Mouse (Mus musculus) mouse trophoblast stem cell (cell line): ENCODE measurements around the gene Dnajc3.
"Not testable (repeated sequence)": the region's sequence is repeated elsewhere in the genome, so short reads cannot be mapped to it uniquely, and the experiment has no call there.

Source experiments
- in situ Hi-C, 2 experiments: fragments of 300-500 bp; cut with MseI, MboI; formaldehyde crosslinking; loops; 2 replicates in 1 of 2; 3 replicates in 1 of 2; pipeline ENCODE4 v1.15.1; 2025

The Dnajc3 gene

DNA sequence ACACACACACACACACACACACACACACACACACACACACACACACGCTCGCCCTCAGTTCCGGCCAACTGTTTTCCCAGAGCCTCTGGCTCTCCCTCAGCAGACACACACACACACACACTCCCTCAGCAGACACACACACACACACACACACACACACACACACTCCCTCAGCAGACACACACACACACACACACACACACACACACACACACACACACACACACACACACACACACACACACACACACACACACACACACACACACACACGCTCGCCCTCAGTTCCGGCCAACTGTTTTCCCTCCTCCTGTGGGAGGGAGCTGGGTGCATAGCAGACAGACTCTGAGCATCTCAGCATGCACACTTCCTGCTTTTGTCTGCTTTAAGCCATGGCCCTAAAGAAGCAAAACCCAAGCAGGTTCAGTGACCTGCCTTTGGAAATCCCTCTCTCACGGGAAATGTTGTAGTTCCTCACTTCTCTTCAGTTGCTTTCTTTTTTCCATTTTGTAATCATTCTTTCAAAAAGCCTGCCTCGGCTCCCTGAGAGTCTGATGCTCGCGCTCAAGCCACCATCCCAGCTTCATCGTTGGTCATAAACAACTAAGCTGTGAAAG lies 44.8 kb downstream of the Dnajc3 start:
- in situ Hi-C loops = not testable (repeated sequence)

DNA sequence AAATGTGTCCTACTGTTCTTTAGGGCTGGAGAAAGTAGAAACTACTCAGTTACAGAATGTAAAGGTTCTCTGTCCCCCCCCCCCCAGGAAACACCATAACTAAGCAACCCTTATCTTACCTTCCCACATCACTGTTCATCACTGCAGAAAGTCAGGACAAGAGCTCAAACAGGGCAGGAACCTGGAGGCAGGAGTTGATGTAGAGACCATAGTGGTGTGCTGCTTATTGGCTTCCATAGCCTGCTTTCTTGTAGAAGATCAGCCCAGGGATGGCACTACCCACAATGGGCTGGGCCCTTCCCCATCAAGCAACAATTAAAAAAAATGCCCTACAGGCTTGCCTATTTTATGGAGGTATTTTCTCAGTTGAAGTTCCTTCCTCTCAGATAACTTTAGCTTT lies 45.6 kb downstream of the Dnajc3 start:
- in situ Hi-C loops = no loop called here

DNA sequence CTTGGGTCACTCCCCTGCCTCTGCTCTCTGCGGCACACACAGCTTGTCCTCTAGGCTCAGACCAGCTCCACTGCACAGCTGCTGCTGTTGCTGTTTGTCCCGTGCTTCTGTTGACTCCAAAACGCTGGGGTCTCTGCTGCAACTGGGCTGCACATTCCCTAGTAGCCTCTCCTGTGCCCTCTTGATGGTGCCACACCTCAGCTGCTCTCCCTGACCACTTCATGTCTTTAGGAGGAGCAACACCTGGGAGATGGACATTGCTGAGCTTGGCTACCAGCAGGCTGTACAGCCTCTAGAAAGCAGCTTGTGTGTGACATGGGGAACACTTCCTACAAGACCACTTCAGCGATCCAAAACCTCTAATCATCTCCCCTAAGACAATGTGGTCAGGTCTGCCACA lies 46.4 kb downstream of the Dnajc3 start:
- in situ Hi-C loops = no loop called here

DNA sequence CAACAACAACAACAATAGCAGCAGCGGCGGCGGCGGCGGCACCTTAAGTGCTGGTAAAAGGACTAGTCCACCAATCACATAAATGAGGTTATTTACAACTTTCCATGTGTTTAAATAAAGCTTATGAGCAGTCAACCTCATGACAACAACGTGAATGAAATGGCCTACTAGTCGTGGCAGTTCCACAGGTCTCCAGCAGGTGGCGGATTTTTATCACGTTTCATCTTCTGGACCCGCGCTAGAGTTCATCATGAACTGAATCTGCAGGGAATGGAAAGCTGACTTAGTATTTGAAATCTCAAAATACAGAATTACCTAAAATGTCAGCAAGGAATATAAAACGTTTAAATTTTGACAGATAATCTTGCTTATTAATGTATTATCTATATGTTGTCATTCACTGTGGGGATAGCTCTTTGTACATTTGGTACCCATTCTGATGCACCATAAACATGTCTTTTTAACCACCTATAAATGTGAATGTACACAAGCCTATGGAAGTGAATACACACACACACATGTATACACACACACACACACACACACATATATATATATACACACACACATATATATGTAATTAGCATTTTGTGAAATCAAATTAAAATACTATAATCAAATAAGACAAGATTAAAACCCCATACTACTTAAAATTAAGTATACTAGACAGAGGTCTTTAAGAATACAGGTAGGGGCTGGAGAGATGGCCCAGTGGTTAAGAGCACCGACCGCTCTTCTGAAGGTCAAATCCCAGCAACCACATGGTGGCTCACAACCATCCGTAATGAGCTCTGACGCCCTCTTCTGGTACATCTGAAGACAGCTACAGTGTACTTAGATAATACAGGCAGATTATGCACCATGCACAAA lies 49.1 kb downstream of the Dnajc3 start:
- in situ Hi-C loops = no loop called here

DNA sequence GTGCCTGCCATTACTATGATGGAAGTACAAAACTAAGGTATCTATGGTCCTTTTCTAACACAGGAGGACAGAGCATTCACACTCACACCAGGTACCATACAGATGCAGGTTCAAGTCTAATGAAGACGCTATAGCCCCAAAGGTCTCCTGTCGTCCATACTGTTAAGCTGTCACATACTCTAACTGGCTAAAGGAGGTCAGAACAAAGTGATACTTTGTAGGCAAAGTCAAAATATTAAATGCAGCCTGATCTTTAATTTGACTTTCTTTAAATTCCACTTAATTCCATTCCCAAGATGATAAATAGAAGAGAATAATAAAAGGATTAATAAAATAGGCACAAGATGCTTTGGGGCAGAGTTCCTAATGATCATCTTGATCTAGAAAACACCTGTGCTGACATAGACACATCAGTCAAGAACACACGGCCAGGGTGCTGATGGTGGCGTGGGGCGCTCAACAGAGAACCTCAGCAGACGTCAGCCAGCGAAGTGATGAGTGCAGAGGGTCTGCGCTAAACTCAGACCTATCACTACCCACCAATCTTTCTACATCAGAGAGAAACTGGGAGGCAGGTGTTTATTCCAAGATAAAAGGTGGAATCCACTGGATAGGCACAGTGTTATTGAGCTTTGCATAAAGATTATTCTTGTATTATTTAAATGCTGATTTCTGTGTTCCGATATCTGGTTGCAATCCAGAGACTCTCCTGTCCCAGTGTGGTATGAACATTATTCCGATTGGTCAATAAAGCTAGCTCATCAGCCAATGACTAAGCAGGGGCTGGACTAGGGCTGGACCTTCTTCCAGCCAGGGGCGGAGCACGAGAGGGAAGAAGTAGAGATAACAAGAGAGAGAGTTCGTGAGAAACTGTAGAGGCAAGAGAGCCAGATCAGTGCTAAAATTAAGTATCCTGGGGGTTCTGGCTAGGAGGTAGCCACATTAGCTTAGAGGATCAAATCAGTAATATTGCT lies 50.0 kb downstream of the Dnajc3 start:
- in situ Hi-C loops = no loop called here

DNA sequence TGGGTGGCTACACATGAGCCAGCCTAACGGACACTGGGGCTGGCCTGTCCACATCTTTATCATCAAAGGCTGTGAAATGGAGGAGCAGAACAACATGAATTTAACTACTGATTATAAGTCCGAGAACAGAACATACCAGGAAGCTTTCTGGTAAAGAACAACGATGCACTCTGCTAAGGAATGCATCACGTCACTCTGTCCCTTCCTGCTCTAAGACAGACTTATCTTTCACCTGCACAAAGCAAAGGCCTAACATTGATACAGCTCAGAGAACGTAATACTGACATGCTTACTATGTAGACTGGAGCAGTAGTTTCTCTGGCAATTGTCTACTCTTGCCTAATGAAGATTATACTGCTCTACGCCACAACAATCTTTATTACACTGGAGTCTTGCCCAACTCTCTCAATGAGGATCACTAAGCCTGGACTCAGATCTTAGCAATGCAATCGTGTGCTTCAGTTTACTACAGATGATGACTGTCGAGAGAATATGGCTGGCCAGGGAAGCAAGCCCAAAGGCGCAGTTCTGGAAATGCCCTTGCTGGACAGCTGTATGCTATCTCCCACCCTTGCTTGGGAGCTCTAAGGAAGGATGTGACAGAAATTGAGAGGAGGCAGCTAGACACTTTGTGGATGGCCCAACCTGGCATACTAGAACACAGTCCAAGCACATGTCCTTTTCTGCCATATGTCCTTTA lies 57.6 kb downstream of the Dnajc3 start:
- in situ Hi-C loops = no loop called here

DNA sequence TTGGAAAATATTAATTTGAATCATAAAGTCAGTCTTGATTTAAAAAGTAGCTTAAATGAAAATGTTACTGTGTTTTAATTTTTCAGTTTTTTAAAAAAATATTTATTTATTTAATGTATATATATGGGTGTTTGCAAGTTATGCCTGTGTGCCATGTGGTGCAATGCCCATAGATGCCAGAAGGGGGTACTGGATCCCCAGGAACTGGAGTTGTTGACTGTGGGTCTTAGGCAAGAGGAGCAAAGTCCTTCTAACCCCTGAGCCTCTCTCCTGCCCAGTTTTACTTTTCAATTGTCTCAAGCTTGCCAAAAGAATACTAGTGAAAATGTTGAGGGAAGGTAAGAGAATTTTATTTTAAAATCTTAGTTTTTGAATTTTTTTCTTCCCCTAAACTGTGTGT lies 65.5 kb downstream of the Dnajc3 start:
- in situ Hi-C loops = no loop called here

DNA sequence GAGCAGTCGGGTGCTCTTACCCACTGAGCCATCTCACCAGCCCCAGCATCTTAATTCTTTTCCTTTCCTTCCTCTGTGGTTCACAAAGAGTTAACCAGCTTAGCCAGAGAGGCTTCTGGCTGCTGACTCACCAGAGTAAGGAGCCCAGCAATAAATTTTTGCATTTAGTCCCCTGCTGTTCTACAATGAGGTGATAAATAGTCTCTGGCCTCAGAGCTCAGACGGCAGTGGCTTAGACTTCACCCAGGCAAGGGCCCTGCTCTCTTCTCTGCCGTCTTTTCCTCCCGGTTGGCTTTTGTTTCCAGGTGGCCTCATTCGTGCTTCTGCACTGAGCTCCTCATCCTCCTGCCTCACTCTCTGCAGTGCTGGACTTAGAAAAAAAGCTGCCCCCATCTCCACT lies 68.1 kb downstream of the Dnajc3 start:
- in situ Hi-C loops = no loop called here

DNA sequence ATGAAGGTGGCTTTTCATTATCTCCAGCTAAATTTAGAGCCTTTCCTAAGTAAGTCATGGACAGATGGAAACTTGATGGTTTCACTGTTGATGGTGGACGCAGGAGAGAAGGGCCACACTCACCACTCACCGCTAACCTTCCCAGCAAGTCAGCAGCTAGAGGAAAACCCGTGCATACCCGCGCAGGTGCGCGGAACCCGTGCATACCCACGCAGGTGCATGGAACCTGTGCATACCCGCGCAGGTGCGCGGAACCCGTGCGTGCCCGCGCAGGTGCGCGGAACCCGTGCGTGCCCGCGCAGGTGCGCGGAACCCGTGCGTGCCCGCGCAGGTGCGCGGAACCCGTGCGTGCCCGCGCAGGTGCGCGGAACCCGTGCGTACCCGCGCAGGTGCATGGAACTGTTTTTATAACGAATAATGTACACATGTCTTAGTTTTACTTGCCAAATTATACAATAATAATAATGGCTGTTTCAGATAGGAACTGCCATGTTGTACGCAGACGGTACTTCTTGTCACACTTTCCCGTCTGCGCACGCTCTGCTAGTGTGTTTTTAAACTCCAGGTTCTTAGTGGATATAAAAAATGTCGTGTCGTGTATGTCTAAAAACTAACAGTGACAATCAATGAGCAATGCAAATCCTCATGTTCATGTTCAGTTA lies 68.8 kb downstream of the Dnajc3 start:
- in situ Hi-C loops = no loop called here

DNA sequence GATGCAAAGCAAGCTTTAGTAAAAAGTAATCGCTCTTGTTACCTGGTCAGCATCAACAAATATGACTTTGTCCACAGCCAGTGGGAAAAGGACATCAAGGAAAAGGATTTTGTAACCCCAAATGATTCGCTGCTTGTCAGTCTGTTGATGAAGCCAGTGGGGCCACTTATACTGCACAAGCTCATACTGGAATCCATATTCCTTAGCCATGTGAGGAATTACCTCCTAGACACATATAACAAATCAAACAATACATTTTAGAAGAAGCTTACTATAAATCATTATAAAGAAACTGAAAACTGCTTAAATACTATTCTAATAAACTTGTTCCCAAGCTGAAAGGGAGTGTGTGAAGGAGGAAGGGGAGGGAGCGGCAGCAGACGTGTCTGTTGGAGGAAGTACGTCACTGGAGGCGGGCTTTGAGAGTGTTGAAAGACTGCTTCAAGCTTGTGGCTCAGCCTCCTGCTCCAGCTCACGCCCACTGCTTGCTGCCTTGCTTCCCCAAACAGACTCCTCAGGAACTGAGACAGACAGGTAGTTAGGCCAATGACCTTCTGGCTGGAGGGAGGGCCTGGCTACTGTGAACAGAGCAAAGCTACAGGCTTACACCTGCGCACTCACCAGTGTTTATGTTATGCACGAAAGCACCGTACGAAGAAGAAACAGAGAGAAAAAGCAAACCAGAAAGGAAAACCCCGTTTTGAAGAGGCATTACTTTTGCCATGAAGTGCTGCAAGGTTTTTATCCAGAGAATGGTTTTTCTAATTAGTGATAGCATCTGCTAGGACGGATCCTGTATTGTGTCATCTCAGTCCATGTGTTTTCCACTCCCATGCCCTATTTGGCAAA lies 69.6 kb downstream of the Dnajc3 start:
- in situ Hi-C loops = no loop called here

DNA sequence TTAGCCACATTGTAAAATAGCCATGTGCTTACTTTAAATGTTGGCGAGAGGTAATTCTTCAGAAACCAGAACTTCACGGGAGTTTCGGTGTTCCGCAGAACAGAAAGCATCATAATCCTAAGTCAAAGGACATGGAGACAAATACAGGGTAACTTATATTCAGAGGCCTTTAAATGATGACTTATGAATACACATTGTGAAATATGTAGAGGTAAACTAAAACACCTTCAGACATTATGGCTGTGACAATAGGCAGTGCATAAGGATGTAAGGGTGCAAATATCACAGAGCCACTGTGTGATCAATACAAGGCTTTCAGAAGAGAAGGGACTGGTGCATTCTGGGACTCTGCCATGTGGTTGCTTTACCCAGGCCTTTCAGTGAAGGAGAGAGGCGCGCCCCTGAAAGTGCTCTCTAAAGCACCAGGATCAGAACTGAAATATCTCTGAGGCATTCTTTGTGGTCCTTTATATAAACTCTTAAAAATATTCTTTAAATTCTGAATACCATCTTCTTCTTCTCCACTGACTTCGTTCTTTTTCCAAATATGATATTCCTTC lies 70.3 kb downstream of the Dnajc3 start:
- in situ Hi-C loops = no loop called here

DNA sequence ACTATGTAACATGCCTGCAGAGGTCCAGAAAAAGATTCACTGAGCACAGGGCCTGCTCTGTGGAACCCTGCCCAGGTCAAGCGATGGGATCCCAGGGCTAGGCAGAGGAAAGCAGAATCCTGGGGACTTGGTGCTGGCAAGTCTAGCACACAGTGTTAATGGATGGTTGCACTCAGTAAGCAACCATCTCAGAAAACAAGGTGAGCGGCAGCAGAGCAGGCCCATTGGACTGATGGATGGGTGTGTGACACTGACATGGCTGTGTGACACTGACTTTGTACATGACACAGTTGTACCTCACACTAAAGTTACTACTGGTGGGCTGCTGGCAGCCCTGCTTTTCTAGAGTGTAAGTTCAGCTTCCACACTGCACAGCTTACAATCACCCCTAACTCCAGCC lies 71.8 kb downstream of the Dnajc3 start:
- in situ Hi-C loops = no loop called here

DNA sequence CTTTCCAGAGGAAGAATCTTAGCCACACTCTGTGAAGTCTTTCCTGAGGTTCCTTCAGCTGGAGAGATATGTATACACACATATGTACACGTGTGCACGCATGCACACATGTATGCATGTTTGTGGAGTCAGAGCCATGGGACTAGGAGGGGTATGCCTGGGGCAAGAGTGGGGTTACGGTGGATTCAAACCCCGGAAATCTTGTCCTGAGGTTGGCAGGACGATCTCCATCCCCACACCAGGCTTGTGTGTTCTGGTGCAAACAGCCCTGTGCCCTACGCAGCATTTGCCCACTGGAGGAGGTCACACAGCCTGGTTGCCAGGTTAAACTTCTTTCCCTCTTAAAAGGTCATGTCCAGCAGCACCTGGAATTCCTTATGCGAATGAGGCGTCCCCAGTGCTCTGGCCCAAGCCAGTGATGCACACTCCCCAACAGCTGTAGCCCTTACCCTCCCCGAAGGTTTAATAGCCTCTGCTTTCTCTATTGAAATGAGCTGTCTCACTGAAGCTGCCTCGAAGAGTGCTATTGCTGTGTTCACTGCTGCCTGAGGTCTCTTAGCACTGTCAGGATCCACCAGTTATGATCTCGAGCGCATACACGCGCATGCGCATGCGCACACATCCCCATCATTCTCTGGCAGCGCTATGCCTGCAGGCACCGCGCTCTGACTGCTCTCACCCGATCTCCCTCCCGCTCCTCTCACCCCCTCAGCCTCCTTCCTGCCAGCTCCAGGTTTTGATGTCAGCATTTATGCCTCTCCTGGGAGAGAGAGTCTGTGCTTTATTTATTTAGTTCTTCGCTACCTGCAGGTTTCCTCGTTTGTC lies 75.0 kb downstream of the Dnajc3 start:
- in situ Hi-C loops = no loop called here

DNA sequence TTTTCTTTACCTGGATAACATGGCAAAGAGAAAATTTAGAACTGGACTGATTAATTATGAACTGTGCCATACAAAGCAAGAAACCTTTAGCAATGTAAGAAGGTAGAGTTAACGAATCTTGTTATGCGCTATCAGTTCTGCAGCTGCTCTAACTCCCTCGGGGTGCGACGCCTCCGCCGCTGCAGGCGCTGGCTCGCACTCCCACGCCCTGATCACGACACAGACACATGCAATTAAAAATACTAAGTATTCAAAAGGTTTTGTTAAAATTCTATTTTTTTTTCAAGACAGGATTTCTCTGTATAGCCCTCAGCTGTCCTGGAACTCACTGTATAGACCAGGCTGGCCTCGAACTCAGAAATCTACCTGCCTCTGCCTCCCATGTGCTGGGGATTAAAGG lies 75.8 kb downstream of the Dnajc3 start:
- in situ Hi-C loops = no loop called here

DNA sequence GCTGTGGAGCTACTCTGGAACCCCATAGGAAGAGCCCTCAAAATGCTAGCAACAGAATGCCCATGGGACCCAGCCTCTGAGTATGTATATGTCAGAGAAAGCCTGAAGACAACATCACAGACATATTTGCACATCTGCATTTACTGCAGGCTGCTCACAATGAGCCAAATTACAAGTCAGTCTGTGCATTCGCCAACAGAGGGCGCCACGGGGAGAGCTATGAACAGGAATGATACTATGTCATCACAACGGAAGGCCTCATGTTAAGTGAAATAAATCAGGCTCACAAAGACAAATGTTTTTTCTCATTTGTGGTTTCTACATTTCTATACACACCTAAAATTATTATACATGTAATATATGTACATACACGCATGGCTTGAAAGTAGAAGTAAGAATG lies 88.1 kb downstream of the Dnajc3 start:
- in situ Hi-C loops = no loop called here

DNA sequence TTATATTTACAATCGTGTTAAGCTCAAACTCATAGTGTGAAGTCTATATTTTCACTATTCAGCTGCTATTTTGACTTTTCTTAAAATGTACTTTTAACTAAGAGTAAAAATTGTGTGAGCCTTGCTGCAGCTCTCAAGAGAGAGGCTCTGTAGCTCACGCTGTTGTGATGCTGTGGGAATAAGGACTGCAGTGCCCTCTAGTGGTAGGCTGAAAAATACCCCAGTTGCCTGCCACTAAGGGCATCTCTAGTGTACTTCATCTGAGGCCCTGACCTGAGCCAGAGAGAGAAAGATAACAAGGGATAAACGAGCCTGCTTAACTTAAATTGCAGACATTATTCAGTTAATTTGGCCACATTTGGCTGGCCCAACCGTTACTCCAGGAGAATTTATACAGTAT lies 89.4 kb downstream of the Dnajc3 start:
- in situ Hi-C loops = no loop called here

DNA sequence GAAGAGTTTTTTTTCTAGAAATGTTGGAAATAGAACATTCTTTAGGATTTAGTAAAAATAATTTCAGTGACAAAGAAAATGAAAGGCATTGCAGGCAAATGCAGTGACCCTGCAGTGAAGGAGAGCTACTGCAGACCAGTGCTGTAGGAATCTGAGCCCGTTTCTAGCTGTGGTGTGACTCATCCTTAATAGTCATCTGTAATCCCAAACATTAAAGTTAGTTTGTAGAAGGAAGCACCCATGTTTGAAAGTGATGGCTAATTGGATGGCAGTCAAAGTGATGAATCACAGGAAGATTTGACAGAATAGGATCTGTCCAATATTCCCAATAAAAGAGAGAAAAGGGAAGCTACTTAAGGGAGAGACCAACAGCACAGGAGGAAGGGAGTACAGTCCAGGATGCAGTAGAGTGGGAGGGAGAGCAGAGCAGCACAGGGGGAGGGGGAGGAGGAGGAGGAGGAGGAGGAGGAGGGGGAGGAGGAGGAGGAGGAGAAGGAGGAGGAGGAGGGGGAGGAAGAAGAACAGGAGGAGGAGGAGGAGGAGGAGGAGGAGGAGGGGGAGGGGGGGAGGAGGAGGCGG lies 90.0 kb downstream of the Dnajc3 start:
- in situ Hi-C loops = no loop called here
